Mouse (Mus musculus): ENCODE measurements around the gene Fam19a1. TPM values are rescaled to one million over a fixed set of nuclear protein-coding genes. Genes with fewer than 3 reads are reported as not detected.

The Fam19a1 gene
- polyA plus RNA-seq, 1 experiment from 2014 or later: 40.0 TPM

DNA sequence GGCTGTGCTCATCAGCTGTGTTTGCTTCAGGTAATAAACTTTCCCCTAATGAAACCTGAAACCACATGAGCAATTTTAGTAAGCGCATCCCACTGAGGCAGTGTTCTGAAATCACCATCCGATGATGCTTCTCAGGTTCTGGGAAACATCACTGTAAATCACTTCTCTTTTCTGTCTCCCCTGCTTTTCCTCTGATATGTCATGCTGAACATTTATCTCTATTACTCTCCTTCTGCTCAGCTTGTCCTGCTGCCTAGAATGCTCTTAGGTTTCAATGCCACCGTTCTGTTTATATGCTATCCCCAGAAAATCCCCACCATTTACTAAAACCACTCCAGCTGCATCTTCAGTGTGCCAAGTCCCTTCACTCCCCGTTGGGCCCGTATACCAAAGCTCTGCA lies 386.5 kb downstream of the Fam19a1 start:
- 83% methylated on average over 5 of the region's 5 CpGs for WGBS
- ATAC-seq: no peak
- Histone ChIP-seq H3K9me3 (replicated peaks; ENCODE audit: control insufficient read depth, low read length, poor library complexity, severe bottlenecking) (no peaks in the 10 kb centered on the region), H3K27ac (ENCODE audit: low read length) (no peak overlapping the region), H3K4me1 (ENCODE audit: control insufficient read depth, insufficient read depth, low read length) (no peaks in the 10 kb centered on the region), H3K4me2 (ENCODE audit: low read length) (no peak overlapping the region), H3K9ac (ENCODE audit: low read depth, low read length) (no peak overlapping the region), H3K27me3 (ENCODE audit: control insufficient read depth, insufficient read depth, low read depth, low read length) (no peaks in the 10 kb centered on the region), H3K36me3 (ENCODE audit: control insufficient read depth, insufficient read depth, low read length) (no peaks in the 10 kb centered on the region), H3K4me3 (ENCODE audit: low read depth, low read length) (no peak overlapping the region)

- Histone ChIP-seq H3K36me3 (ENCODE audit: control insufficient read depth, insufficient read depth, low read length) (no peaks in the 10 kb centered on the region), H3K27me3 (ENCODE audit: control insufficient read depth, insufficient read depth, low read depth, low read length) (no peaks in the 10 kb centered on the region), H3K27ac (ENCODE audit: low read length) (no peak overlapping the region), H3K4me1 (ENCODE audit: control insufficient read depth, insufficient read depth, low read length) (peaks cover 7% of the 10 kb centered on the region; the same call in 1 of the 2 replicates), H3K9ac (ENCODE audit: low read depth, low read length) (no peak overlapping the region), H3K9me3 (replicated peaks; ENCODE audit: control insufficient read depth, low read length, poor library complexity, severe bottlenecking) (no peaks in the 10 kb centered on the region), H3K4me3 (ENCODE audit: low read depth, low read length) (no peak overlapping the region), H3K4me2 (ENCODE audit: low read length) (no peak overlapping the region)
- no peak for ATAC-seq
- WGBS: 73% methylated on average over 2 of the region's 2 CpGs
These were observed 428.6 kb downstream of the Fam19a1 start for GRCm38 (mm10) chr6:96541600-96541999.

DNA sequence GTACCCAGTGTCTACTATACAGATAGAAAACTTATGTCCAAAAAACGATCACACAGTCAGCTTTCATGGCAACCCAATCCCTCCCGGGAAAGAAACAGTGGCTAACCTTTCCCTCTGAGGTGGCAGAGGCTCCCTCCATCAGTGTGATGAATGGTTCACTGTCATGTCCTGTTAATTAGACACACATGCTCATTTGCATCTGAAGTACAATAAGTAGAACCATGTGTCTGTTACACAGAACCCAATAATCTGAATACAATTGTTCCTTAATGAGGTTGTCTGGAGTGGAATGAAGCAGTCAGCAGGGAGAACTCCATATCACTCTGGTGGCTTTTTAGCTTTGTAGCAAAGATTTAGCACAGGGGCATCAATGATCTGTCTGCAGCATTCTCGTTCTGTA lies 431.9 kb downstream of the Fam19a1 start:
- Histone ChIP-seq H3K4me2 (ENCODE audit: low read length) (no peak overlapping the region), H3K27ac (ENCODE audit: low read length) (no peak overlapping the region), H3K4me3 (ENCODE audit: low read depth, low read length) (no peak overlapping the region), H3K27me3 (ENCODE audit: control insufficient read depth, insufficient read depth, low read depth, low read length) (no peaks in the 10 kb centered on the region), H3K9ac (ENCODE audit: low read depth, low read length) (no peak overlapping the region), H3K9me3 (replicated peaks; ENCODE audit: control insufficient read depth, low read length, poor library complexity, severe bottlenecking) (no peaks in the 10 kb centered on the region), H3K4me1 (ENCODE audit: control insufficient read depth, insufficient read depth, low read length) (peaks cover 7% of the 10 kb centered on the region; the same call in 1 of the 2 replicates), H3K36me3 (ENCODE audit: control insufficient read depth, insufficient read depth, low read length) (no peaks in the 10 kb centered on the region)
- ATAC-seq: no peak
- 29% methylated on average over 3 of the region's 3 CpGs for whole genome bisulfite sequencing

GRCm38 (mm10) chr6:96550431-96550830 lies 437.5 kb downstream of the Fam19a1 start:
- Histone ChIP-seq H3K27ac (ENCODE audit: low read length) (no peak overlapping the region), H3K36me3 (ENCODE audit: control insufficient read depth, insufficient read depth, low read length) (no peaks in the 10 kb centered on the region), H3K4me1 (ENCODE audit: control insufficient read depth, insufficient read depth, low read length) (no peaks in the 10 kb centered on the region), H3K27me3 (ENCODE audit: control insufficient read depth, insufficient read depth, low read depth, low read length) (no peaks in the 10 kb centered on the region), H3K4me2 (ENCODE audit: low read length) (no peak overlapping the region), H3K9ac (ENCODE audit: low read depth, low read length) (no peak overlapping the region), H3K9me3 (replicated peaks; ENCODE audit: control insufficient read depth, low read length, poor library complexity, severe bottlenecking) (no peaks in the 10 kb centered on the region), H3K4me3 (ENCODE audit: low read depth, low read length) (no peak overlapping the region)
- ATAC-seq: no peak
- 90% methylated on average over 4 of the region's 4 CpGs for WGBS

- no peak for ATAC-seq
- Histone ChIP-seq H3K36me3 (ENCODE audit: control insufficient read depth, insufficient read depth, low read length) (no peaks in the 10 kb centered on the region), H3K4me3 (ENCODE audit: low read depth, low read length) (no peak overlapping the region), H3K9ac (ENCODE audit: low read depth, low read length) (no peak overlapping the region), H3K4me1 (ENCODE audit: control insufficient read depth, insufficient read depth, low read length) (no peaks in the 10 kb centered on the region), H3K9me3 (replicated peaks; ENCODE audit: control insufficient read depth, low read length, poor library complexity, severe bottlenecking) (no peaks in the 10 kb centered on the region), H3K27ac (ENCODE audit: low read length) (no peak overlapping the region), H3K27me3 (ENCODE audit: control insufficient read depth, insufficient read depth, low read depth, low read length) (no peaks in the 10 kb centered on the region), H3K4me2 (ENCODE audit: low read length) (no peak overlapping the region)
- 86% methylated on average over 5 of the region's 5 CpGs for WGBS
These were observed 465.7 kb downstream of the Fam19a1 start for GRCm38 (mm10) chr6:96578649-96579048.

GRCm38 (mm10) chr6:96580726-96581125 lies 467.8 kb downstream of the Fam19a1 start:
- H3K9me3 ChIP-seq (replicated peaks; ENCODE audit: control insufficient read depth, low read length, poor library complexity, severe bottlenecking): no peaks in the 10 kb centered on the region
- H3K36me3 ChIP-seq (ENCODE audit: control insufficient read depth, insufficient read depth, low read length): no peaks in the 10 kb centered on the region
- H3K27me3 ChIP-seq (ENCODE audit: control insufficient read depth, insufficient read depth, low read depth, low read length): no peaks in the 10 kb centered on the region
- H3K4me3 ChIP-seq (ENCODE audit: low read depth, low read length): no peak overlapping the region
- ATAC-seq: no peak
- WGBS: 78% methylated on average over 4 of the region's 4 CpGs
- no peak overlapping the region for H3K4me2 ChIP-seq (ENCODE audit: low read length)
- no peak overlapping the region for H3K9ac ChIP-seq (ENCODE audit: low read depth, low read length)
- H3K27ac ChIP-seq (ENCODE audit: low read length): no peak overlapping the region
- no peaks in the 10 kb centered on the region for H3K4me1 ChIP-seq (ENCODE audit: control insufficient read depth, insufficient read depth, low read length)

GRCm38 (mm10) chr6:96581187-96581586 lies 468.2 kb downstream of the Fam19a1 start:
- ATAC-seq: no peak
- Histone ChIP-seq H3K9ac (ENCODE audit: low read depth, low read length) (no peak overlapping the region), H3K9me3 (replicated peaks; ENCODE audit: control insufficient read depth, low read length, poor library complexity, severe bottlenecking) (no peaks in the 10 kb centered on the region), H3K4me3 (ENCODE audit: low read depth, low read length) (no peak overlapping the region), H3K27ac (ENCODE audit: low read length) (no peak overlapping the region), H3K4me1 (ENCODE audit: control insufficient read depth, insufficient read depth, low read length) (no peaks in the 10 kb centered on the region), H3K4me2 (ENCODE audit: low read length) (no peak overlapping the region), H3K27me3 (ENCODE audit: control insufficient read depth, insufficient read depth, low read depth, low read length) (no peaks in the 10 kb centered on the region), H3K36me3 (ENCODE audit: control insufficient read depth, insufficient read depth, low read length) (no peaks in the 10 kb centered on the region)
- 76% methylated on average over 3 of the region's 3 CpGs for WGBS

DNA sequence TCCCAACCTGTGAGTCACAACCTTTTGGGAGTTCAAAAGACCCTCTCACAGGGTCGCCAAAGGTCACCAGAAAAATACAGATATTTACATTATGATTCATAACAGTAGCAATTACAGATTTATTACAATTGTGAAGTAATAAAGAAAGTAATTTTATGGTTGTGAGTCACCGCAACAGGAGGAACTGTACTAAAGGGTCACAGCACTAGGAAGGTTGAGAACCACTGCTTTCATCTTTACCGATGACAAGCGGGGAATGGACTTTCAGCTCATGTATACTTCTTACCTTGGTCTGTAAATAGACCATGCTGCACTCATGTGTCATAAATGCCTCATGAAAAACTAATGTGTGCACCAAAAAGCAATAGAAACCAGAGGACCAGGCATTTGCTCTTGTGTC lies 474.5 kb downstream of the Fam19a1 start:
- Histone ChIP-seq H3K4me2 (ENCODE audit: low read length) (no peak overlapping the region), H3K36me3 (ENCODE audit: control insufficient read depth, insufficient read depth, low read length) (no peaks in the 10 kb centered on the region), H3K4me3 (ENCODE audit: low read depth, low read length) (no peak overlapping the region), H3K27ac (ENCODE audit: low read length) (no peak overlapping the region), H3K9ac (ENCODE audit: low read depth, low read length) (no peak overlapping the region), H3K4me1 (ENCODE audit: control insufficient read depth, insufficient read depth, low read length) (no peaks in the 10 kb centered on the region), H3K9me3 (replicated peaks; ENCODE audit: control insufficient read depth, low read length, poor library complexity, severe bottlenecking) (no peaks in the 10 kb centered on the region), H3K27me3 (ENCODE audit: control insufficient read depth, insufficient read depth, low read depth, low read length) (no peaks in the 10 kb centered on the region)
- 93% methylated on average over 4 of the region's 4 CpGs for WGBS
- ATAC-seq: no peak

DNA sequence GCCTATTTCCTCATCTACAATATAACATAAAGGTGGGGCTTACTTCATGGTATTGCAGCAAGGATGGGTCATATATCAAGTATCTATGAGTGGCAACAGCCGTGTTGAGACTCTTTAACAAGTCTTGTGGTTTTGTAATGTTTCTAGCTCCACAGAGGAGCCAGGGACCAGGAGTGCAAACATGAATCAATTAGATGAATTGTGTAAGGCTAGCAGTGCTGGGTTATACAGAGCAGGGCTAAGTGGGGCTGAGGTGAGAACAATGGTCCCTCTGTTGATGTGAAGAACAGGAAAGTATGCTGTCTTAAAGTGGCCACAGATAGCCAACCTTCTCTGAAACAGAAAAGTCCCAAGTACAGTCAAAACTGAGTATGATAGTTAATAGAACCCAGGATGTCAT lies 480.1 kb downstream of the Fam19a1 start:
- ATAC-seq: no peak
- 74% methylated on average over 1 of the region's 1 CpGs for WGBS
- no peak overlapping the region for H3K9ac ChIP-seq (ENCODE audit: low read depth, low read length)
- H3K4me1 ChIP-seq (ENCODE audit: control insufficient read depth, insufficient read depth, low read length): no peaks in the 10 kb centered on the region
- H3K4me3 ChIP-seq (ENCODE audit: low read depth, low read length): no peak overlapping the region
- H3K36me3 ChIP-seq (ENCODE audit: control insufficient read depth, insufficient read depth, low read length): no peaks in the 10 kb centered on the region
- H3K9me3 ChIP-seq (replicated peaks; ENCODE audit: control insufficient read depth, low read length, poor library complexity, severe bottlenecking): no peaks in the 10 kb centered on the region
- no peak overlapping the region for H3K4me2 ChIP-seq (ENCODE audit: low read length)
- H3K27ac ChIP-seq (ENCODE audit: low read length): no peak overlapping the region
- no peaks in the 10 kb centered on the region for H3K27me3 ChIP-seq (ENCODE audit: control insufficient read depth, insufficient read depth, low read depth, low read length)

GRCm38 (mm10) chr6:96595201-96595600 lies 482.2 kb downstream of the Fam19a1 start:
- no peak overlapping the region for H3K4me3 ChIP-seq (ENCODE audit: low read depth, low read length)
- no peak overlapping the region for H3K9ac ChIP-seq (ENCODE audit: low read depth, low read length)
- H3K4me2 ChIP-seq (ENCODE audit: low read length): no peak overlapping the region
- H3K36me3 ChIP-seq (ENCODE audit: control insufficient read depth, insufficient read depth, low read length): no peaks in the 10 kb centered on the region
- 94% methylated on average over 10 of the region's 10 CpGs for WGBS
- no peaks in the 10 kb centered on the region for H3K27me3 ChIP-seq (ENCODE audit: control insufficient read depth, insufficient read depth, low read depth, low read length)
- no peak overlapping the region for H3K27ac ChIP-seq (ENCODE audit: low read length)
- H3K4me1 ChIP-seq (ENCODE audit: control insufficient read depth, insufficient read depth, low read length): no peaks in the 10 kb centered on the region
- H3K9me3 ChIP-seq (replicated peaks; ENCODE audit: control insufficient read depth, low read length, poor library complexity, severe bottlenecking): no peaks in the 10 kb centered on the region
- no peak for ATAC-seq

Data from midbrain, embryonic 16.5 days (tissue).